Mouse (Mus musculus): Measurements from ENCODE around the gene Fam92b.
A peak's percentile ranks its signal among the peaks of the same experiment; 100 is the strongest.

Gene Fam92b

DNA sequence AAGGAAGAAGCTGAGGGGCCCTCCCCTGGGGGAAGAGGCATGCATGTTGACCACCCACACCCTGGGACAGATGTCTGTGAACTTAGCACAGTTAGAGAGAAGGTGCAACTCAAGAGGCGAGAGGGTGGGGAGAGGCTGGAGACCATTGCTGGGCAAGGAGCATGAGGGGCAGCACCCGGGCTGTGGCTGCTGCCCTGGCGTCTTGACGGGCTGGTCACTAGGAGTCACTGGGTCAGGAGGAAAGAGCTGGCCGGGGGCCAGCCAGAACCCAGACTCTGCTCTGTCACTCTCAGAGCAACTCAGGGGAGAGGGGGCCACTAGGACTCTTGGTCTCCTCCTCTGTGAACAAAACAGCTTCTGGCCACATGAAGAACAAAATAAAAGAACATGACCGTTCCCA lies 12.2 kb upstream of the Fam92b start:
- DNase-seq = peak; percentile 49

DNA sequence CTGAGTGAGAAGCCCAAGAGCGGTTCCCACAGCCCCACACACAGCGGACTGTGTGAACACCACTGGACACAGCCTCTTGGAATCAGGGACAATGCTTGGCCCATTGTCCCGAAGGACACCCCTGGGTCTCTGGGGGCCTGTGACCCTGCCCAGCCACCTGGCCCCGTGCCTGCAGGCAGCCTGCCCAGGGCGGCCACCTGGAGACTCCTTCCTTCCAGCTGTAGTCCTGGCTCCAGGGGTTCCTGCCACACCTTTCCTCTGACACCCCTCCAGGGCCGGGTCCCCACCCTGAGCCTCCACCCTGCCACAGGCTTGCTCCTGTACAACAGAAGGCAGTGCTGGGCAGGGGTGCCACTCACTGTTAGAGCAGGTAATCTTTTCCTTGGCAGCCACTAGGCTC lies 11.2 kb upstream of the Fam92b start:
- DNase-seq = peak; percentile 78

DNA sequence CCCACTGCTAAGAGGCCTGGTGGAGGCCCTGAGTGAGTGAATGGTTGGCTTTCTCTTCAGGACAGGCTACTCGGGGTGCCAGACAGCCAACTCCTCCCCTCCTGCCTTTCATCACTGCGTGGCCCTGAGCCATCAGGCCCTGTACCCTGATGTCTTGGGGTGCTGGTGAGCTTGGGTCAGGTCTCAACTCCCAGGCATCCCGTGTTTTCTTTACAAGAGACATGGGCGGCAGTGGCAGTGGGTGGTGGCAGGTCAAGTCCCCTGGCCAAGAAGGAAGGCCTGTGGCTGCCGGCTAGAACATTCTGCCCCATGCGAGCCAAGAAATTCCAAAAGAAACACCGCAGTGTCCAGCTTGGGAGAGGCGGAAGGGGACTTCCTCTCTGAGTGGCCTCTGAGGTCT lies 9.2 kb upstream of the Fam92b start:
- peak; percentile 60 for DNase-seq

DNA sequence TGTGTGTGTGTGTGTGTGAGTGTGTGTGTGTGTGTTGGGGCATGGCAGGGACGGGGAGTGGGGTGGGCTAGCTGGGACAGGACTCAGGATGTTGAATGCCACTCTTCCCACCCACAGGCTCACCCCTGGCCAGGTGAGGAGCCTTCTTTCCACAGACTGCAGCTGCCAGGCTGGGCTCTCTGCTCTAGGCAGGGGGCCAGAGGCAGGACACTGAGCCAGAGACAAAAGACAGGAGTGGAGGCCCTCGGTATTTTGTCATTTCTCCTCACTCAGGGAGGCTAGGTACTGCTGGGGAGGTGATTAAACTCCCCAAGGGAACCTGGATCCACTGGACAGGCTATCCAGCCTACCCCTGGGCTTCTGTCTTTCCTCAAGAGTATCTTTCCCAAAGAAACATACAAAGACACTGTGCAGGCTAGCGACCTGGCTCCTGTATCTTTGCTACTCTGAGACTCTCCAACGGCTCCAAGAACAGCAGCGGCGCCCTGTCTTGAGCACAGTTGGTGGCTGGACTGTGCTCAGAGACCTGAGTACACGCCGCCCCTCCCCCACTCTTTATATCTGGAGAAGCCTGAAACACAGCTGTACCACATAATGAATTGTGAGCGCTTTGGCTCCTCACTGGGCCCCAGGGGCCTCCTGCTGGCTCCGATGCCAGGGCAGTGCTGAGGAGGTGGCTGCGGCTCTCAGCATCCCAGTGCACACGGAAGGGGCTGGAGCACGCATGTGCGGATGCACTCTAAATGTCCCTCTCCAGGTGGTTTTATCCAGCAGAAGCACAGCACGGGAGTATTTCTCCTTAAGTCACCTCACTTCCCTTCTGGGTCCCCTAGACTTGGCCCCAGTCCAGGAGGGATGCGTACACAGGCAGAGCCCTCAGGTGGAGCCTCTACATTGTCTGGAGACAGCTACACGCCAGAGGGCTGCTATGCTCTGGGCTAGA lies 7.9 kb upstream of the Fam92b start:
- peak; percentile 39 for DNase-seq

DNA sequence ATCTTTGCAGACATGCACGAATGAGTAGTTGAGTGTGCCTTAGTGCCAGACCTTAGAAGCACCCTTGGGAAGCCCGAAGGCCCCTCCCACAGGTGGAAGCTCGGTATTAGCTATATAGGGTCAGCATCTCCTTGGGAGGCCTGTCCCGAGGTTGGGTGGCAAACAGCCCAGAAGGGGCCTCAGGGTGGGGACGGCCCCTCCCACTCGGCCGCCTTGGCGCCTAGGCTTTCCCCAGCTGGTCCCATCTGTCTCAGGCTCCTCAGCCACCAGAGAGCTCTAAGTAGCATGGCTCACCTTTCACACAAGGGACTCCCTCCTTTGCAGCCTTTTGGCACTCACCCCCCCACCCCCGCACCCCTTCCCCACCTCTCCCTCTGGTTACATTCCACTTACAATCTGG lies 7.1 kb upstream of the Fam92b start:
- DNase-seq = no peak

DNA sequence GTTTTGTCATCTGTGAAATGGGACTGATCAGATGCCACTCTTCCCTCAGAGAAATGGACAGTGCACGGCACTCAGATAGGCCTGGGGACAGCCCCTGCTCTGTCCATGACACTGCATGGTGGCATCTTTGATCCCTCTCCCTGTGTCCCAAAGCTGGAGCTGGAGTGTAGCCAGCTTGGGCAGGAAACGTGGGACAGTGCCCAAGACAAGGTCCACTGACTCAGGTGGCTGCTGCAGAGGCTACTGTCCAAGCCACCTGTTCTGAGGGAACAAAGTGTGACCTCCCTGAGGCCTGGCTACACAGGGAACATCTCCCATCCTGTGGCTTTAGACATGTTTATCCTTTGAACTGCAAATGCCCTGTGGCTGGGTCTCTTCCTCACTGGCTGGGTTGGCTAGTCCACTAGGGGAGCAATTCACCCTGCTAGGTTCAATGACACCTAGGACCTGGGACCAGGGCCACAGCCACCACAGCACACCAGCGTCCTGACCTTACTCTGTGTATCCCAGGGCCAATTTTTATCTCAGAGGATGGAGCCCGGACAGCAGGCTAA lies 4.7 kb upstream of the Fam92b start:
- DNase-seq = no peak

DNA sequence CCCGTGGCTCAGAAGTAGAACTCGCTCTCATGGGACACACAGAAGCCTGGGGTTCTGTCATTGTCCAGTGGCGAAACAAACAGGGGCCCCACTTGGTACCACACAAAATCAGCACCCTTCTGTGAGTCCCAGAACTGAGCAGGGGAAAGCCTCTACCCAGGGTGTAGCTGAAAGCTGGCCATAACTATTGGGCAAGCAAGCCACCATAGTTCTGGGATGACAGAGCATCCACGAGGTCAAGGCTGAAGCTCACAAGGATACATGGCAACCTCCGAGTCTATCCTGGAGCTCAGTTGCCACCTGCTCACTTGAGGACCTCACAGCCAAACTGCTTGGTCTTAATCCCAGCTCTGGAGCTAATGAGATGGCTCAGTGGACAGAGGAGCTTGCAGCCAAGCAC lies 4.0 kb upstream of the Fam92b start:
- DNase-seq = no peak

DNA sequence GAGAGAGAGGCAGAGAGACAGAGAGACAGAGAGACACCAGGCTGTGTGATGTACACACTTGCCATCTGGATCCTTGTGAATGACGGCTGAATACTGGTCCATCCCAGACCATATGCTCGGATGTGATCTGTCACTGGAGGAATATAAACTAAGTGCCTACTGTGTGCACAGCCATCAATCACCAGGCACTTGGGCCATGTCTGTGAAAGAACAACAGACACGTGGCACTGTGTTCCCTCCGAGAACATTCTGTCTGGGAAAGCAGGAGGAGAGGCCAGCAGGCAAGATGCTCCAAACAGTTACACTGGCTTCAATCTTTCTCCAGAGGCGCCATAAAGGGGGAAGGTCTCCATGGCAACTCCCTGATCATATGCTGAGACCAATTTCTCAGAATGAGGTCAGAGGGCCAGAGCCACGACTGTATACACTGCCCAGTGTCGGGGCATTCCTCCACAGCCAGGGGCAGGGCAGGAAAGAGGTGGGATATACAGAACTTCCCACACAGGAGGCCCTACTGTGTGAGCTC lies 3.2 kb upstream of the Fam92b start:
- no peak for DNase-seq

DNA sequence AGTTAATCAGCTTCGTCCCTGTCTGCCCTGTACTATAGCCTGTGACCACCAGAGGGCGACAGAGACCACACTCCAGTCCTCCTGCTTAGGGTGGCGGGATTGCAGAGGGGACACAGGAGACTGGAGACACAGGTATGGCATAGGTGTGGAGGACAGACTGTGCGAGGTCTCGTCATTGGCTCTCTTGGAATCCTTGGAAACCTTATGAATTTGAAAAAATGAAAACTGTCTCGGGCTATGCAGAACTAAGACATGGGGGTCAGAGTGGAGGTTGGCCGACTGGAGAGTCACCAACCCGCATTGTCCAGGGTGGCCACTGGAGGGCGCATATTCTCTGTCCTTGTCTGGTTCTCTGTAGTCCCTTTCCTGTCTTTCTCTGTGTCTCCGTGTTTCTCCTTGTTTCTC lies 1.8 kb upstream of the Fam92b start:
- DNase-seq = peak; percentile 93

DNA sequence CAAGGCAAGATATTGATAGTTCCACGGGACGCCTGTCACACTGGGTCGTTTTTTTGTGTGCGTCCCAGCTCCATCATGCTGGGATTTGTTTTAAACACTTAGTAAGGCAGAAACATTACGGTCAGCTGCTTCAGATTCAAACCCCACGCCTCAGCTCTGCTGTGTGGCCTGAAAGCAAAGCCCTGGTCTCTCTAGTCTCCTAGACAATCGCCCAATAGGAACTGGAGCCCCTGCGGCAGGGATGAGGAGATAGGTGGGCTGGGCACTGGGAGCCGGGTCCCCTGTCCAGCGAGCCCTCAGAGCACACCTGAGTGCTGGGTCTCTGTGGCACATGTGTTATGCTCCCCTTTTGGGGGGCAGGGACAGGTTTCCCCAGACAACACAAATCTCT lies 853 bp upstream of the Fam92b start:
- DNase-seq = no peak

DNA sequence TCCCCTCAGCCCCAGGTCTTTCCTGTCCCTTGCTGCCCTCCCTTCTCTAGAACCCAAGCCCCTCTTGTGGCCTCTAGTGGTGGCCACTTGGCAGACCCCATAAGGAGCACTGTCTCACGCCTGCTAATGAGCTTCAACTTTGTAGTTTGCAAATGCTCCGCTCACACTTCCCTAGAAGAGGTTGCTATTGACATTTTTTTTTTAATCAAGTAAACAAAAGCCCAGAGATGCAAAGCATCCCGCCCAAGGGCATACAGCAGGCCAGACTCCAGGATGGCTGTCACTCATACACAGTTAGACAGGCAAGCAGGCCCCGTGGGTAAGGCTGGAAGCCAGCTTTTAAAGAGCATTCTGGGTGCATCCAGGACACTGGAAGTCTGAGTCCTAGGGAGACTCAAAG lies 661 bp downstream of the Fam92b start:
- no peak for DNase-seq

DNA sequence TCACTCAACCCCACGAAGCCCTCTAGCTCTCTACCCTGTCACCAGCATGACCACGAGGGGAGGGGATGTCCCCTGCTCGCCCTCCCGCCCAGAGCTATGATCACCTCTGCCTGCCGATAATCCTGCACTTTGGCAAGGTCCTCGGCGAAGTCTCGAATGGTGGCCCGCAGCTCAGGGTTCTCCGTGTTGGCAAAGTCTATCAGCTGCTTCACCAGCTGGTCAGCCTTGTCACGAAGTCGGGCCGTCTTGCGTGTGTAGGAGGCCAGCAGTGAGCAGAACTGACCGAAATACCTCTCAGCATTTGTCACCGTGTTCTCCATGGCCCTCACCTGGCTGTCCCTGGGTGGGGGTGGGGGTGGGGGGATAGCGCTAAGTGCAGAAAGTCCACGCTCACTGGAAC lies 2.7 kb downstream of the Fam92b start:
- no peak for DNase-seq

DNA sequence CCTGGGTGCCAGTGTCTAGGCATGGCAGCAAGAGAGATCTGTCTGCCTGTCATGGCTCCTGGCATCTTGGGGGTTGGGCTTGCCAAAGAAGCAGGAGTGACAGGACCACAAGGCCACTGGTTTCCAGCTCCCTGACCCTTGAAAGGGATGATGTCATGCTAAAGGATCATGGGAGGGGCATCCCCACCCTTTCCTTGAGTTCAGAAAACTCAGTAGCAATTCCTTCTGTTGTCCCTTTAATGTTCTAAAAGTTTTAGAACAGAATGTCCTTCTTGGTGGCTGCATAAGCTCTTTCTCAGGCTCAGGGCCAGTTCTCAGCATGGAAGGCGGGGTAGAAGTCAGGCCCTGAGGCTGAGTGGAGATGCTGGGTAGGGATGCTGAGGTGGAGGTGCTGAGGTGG lies 4.1 kb downstream of the Fam92b start:
- no peak for DNase-seq

DNA sequence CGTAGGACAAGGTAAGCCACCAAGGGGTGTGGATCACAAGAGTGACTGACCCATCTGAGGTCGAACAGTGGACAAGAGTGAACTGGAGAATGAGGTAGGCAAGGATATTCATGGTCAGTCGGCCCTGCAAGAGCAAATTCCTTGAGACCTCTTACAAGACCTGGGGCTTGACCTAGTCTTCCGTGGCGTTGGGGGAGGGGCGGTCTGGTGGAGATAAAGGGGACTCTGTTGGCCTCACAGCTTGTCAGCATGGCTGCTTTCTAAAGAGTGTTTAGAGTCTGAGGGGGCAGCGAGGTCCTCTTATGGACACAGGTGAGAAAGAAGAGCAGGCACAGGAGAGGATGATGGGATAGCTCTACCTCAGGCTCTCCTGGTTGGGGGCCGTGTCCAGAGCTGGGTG lies 8.1 kb downstream of the Fam92b start:
- no peak for DNase-seq

DNA sequence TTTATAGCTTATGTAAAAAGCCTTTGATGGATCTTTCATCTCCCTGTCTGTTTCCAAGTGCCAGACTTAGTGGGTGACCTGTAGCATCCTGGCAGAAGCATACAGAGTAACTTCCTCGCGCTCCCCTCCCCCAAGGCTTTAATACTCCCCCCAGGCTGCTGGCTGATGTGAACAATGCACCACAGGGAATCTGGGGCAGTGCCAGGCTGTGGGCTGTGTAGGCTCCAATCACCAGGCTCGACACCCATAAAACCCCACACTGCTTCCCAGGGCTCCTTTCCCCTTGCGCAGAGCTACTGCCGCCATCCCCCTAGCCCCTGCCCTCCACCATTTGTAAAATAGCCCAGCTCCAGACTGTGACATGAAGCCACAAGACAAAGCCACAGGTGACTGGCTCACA lies 9.4 kb downstream of the Fam92b start:
- DNase-seq = no peak

DNA sequence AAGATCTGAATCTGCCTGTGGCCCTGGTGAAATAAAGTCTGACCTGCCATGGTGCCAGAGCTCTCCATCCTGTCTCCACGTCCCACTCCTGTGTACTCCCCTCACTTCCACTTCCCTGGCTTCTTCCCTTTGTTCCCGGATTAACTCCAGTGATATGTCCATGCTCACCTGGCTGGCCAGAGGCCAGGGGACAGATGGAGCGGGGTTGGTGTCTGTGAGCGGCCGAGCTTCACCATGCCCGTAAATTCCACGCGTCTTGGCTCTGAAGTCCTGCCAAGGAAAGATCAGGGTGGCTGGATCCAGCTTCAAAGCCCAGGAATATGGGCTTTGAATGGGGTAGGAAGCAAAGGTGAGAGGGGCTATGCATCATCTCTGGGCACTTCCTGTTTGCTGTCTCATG lies 10.1 kb downstream of the Fam92b start:
- DNase-seq = no peak

DNA sequence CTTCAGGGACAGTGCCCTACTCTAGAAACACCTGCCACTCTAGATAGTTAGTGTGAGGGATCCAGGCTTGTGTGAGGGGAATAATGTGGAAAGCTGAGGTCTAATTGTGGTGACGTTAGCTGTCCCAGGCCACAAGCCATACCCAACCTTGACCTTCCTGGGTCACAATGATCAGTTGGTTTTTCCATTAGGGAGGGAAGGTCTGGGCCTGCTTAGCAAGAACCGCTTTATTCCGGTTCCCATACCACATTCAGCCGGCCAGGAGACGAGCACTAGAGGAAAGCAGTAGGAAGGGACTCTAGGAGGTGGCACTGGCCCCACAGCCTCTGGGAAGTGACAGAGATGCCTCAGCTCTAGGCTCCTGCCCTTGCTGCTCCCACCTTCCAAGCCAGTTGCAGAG lies 13.2 kb downstream of the Fam92b start:
- DNase-seq = peak; percentile 43

DNA sequence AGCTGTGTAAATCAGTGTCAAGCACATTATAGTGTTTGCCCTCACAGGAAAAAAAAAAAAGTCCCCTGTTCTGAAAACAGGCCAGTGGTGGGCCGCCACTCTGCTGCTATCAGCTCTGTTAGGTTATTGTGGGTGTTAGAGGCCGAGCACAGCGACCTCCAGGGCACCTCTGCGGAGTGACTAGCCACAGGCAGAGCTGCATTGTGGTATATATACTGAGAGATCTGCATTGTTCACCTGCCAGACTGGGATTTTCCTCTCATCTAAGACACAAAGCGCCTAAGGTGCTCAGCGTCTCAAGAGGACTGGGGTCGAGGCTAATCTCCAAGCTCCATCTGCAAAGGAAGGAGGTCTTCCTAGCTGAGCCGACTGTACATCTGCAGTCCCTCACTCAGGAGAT lies 13.9 kb downstream of the Fam92b start:
- no peak for DNase-seq

DNA sequence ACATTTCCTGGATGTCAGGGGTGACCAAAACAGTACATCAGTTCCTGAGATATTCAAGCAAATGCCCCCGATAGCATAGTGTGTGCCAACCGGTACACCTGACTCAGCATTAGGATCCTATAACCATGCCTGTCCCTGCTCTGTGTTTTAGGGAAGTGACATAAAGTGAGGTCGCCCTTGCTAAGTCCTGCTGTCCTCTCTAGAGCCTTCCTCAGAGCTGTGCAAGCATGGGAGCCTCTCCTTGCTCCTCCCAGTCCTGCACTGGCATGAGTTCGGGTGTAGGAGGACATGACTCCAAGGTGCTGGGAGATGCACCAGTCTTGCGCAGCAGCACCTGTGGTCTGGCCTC lies 14.9 kb downstream of the Fam92b start:
- no peak for DNase-seq

DNA sequence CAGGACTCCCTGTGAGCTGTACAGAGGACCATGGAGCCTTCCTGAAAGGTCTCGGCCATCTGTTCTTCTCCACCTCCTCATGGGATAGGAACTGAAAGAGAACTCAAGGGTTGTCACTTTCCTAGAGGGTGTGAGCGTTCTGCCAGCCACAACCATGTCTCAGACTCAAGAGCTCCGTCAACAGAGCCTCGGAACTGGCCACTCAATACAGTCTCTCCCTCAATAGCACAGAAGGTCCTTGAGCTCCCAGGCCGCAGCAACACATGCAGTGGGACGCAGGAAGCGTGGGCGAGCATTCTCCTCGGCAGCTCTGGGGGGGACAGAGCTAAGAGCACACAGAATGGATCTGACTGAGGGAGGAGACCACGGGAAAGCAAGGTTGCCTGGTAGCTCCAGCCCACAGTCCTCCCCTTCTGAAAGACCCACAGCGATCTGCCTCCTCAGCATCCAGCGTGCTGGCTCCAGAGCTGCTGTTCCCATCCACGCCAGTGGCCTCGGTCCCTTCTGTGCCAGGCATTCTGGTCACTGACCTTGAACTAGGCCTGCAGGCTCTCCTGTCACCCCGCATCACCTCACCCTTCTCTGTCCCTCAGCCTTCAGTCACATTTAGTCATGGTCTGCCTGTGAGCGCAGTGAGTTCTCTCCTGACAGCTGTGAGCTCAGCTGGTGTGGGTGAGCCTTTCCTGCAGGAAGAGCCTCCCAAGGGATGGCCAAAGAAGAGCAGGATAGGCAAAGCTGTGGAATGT lies 15.4 kb downstream of the Fam92b start:
- DNase-seq = no peak

DNA sequence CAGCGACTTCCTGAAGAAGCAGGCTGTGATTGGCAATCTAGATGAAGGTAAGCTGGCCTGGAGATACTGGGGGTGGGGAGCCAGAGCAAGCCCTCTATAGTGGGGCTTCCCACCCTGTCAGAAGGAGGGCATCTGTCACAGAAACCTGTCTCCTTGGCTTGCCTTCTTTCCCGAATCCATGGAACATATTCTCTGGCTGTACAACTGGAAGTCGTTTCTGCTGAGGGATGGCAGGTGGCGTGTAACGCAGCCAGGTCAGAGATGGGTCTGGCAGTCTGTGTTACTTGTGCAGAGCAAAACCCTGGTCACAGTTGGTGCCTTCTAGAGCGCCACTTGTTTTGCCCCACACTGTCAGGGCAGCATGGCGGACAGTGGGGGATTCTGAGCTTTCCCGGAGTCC lies 16.9 kb downstream of the Fam92b start:
- DNase-seq = no peak

DNA sequence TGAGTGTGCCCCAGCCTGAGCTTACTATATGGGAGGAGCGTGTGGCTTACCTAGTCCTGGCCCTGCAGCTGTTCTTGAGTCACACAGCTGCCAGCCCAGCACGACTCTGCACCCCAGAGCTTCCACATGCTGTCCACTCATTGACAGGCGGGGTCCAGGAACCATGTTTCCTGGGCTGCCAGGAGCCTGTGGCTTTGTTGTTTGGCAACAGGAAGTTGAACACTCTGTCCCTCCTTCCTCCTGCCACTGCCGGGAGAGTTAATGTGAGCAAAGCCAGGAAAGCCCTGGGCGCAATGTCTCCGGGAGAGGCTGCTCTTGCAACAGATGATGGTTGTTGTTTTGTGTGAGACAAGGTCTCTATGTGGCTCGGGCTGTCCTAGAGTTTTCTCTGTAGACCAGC lies 24.6 kb downstream of the Fam92b start:
- DNase-seq = no peak

DNA sequence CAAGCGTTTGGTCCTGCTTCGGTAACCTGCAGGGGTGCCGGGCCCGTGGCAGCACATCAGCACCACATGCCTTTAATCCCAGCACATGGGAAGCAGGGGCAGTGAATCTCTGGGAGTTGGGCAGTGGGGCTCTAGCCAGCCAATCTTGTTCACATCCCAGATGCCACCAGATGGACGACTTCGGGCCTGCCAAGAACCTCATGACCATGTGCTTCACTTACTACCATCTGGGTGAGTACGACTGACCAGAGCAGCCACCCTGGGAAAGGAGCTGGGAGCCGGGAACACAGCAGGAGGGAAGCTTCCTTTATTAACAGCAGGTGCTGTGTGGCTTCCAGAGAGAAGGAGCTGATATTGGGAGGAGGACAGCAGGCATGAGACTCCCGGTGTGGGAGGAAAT lies 26.1 kb downstream of the Fam92b start:
- no peak for DNase-seq

DNA sequence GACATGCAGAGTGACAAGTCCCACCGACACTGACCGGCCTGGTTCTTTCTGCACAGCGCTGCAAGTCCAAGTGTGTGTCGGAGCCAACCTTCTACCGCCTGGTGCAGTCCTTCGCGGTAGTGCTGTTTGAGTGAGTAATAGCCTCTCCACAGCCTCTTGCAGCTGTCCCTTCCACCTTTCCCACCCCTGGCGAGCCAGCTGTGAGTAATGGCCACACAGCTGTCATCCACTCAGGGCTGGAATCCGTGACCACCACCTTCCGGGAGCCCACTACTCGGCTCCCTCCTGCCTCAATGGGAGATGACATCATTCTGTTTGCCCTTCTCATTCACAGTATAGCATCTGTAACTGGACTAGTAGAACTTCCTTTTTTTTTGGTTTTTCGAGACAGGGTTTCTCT lies 27.2 kb downstream of the Fam92b start:
- DNase-seq = no peak
